Mouse (Mus musculus) forelimb bud, embryonic 11.5 days (tissue): ENCODE data around the gene Spns1.

ENCODE experiments used
- DNase-seq: peaks from one replicate; pipeline ENCODE4 v3.0.0-alpha.2; 2012; ENCODE audit warnings: low read depth, low spot score

Spns1 gene

GRCm38 (mm10) chr7:126369393-126369792 is 7.9 kb downstream of the Spns1 start, which contains the start of gene Lat:
Gene Lat (minus strand): TSS chr7:126369570.
- DNase-seq = no peak

GRCm38 (mm10) chr7:126368367-126368766 is 8.9 kb downstream of the Spns1 start:
- no peak for DNase-seq

- DNase-seq = no peak
Measured at GRCm38 (mm10) chr7:126367636-126368035, 9.6 kb downstream of the Spns1 start.

GRCm38 (mm10) chr7:126363038-126363437 is 14.2 kb downstream of the Spns1 start:
- DNase-seq = no peak

- DNase-seq = no peak
Measured at GRCm38 (mm10) chr7:126359049-126359448, 18.2 kb downstream of the Spns1 start.

- no peak for DNase-seq
Measured at GRCm38 (mm10) chr7:126358413-126358812, 18.8 kb downstream of the Spns1 start.

GRCm38 (mm10) chr7:126357838-126358237 is 19.4 kb downstream of the Spns1 start:
- no peak for DNase-seq

- no peak for DNase-seq
Measured at GRCm38 (mm10) chr7:126356793-126357591, 20.3 kb downstream of the Spns1 start.

GRCm38 (mm10) chr7:126355847-126356597 is 21.2 kb downstream of the Spns1 start:
- no peak for DNase-seq

- DNase-seq = no peak
Measured at GRCm38 (mm10) chr7:126354738-126355614, 22.3 kb downstream of the Spns1 start.

GRCm38 (mm10) chr7:126353994-126354365 is 23.3 kb downstream of the Spns1 start:
- DNase-seq = no peak

GRCm38 (mm10) chr7:126353251-126353993 is 23.8 kb downstream of the Spns1 start:
- DNase-seq = no peak

GRCm38 (mm10) chr7:126351419-126351951 is 25.8 kb downstream of the Spns1 start:
- DNase-seq = no peak

- no peak for DNase-seq
Measured at GRCm38 (mm10) chr7:126350748-126351418, 26.4 kb downstream of the Spns1 start.

GRCm38 (mm10) chr7:126348293-126348692 is 29.0 kb downstream of the Spns1 start:
- no peak for DNase-seq

GRCm38 (mm10) chr7:126347098-126347497 is 30.2 kb downstream of the Spns1 start:
- no peak for DNase-seq

- DNase-seq = no peak
Measured at GRCm38 (mm10) chr7:126345969-126346368, 31.3 kb downstream of the Spns1 start.

- no peak for DNase-seq
Measured at GRCm38 (mm10) chr7:126345557-126345956, 31.7 kb downstream of the Spns1 start.

- DNase-seq = no peak
Measured at GRCm38 (mm10) chr7:126340896-126341295, 36.4 kb downstream of the Spns1 start.

- DNase-seq = no peak
Measured at GRCm38 (mm10) chr7:126340206-126340618, 37.0 kb downstream of the Spns1 start.
